Mouse (Mus musculus) olfactory bulb, adult 2 months (tissue): ENCODE results near the gene Pex7. TPM values are rescaled to one million over a fixed set of nuclear protein-coding genes. Genes with fewer than 3 reads are reported as not detected.

Experiments
- H3K27ac ChIP-seq: fragments of 200-500 bp; 2 replicates; pipeline ENCODE4 v1.5.1; 2012; ENCODE audit warnings: low read depth, low read length; ENCODE audit not compliant: insufficient read depth
- H3K4me1 ChIP-seq: fragments of 200-500 bp; 2 replicates; pipeline ENCODE4 v1.6.1; 2012; ENCODE audit warnings: low read length; ENCODE audit not compliant: control insufficient read depth, insufficient read depth
- H3K4me3 ChIP-seq: fragments of 200-500 bp; 2 replicates; pipeline ENCODE4 v1.5.1; 2012; ENCODE audit warnings: mild to moderate bottlenecking, low read depth, low read length, moderate library complexity; ENCODE audit not compliant: insufficient read depth
- CTCF ChIP-seq: fragments of 200-500 bp; IDR thresholded peaks from 2 replicates; pipeline ENCODE4 v1.5.1; 2012; ENCODE audit warnings: low read depth, mild to moderate bottlenecking, low read length, moderate library complexity; ENCODE audit not compliant: insufficient read depth
- POLR2A ChIP-seq: fragments of 200-500 bp; IDR thresholded peaks from 2 replicates; pipeline ENCODE4 v1.6.1; 2012; ENCODE audit warnings: mild to moderate bottlenecking, low read depth, low read length, moderate library complexity; ENCODE audit not compliant: insufficient read depth
- WGBS: fragments of 180-500 bp; shearing (Covaris S2); methylation state at CpG from one replicate; pipeline ENCODE4 v1.1.7; 2018; 5-methylcytosine and 5-hydroxymethylcytosine counted together
- polyA plus RNA-seq: library from polyadenylated mRNA; stranded (reverse); fragments of >200 nt; gene quantifications from 2 replicates; pipeline ENCODE4 v1.2.4, GENCODE M21; 2012; ENCODE audit warnings: low replicate concordance; ENCODE audit not compliant: missing spikeins, insufficient read depth, insufficient read length

Pex7 gene
- polyA plus RNA-seq, 1 experiment, result not detected

- WGBS, result 93% methylated on average over 5 of the region's 5 CpGs
- H3K4me1 ChIP-seq, result no peaks in the 10 kb centered on the region
- no peak for TF ChIP-seq CTCF
- TF ChIP-seq POLR2A, result no peak
- H3K27ac ChIP-seq, result no peak overlapping the region
- H3K4me3 ChIP-seq, result no peak overlapping the region
These were observed 67.7 kb downstream of the Pex7 start for GRCm38 (mm10) chr10:19839836-19840235.

- TF ChIP-seq CTCF (no peak), POLR2A (no peak)
- H3K27ac ChIP-seq, result no peak overlapping the region
- WGBS, result 72% methylated on average over 8 of the region's 8 CpGs
- no peaks in the 10 kb centered on the region for H3K4me1 ChIP-seq
- H3K4me3 ChIP-seq, result no peak overlapping the region
These were observed 71.4 kb downstream of the Pex7 start for GRCm38 (mm10) chr10:19835887-19836710.

DNA sequence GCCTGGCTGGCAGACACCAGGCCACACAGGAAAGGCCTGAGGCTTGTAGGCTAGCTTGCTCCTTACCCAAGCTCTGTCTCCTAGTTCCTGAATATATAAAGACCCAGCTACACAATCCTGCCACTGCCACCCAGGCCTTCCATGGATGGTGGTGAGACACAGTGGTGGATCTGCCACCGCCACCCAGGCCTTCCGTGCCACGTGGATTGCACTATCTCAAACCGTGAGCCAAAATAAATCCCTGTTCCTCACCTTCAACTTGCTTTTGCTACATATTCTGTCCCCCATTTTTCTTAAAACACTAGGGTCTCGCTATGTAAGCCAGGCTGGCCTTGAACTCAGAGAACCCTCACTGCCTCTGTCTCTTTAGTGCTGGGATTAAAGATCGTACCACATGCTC, 73.3 kb downstream of the Pex7 start:
- no peak overlapping the region for H3K4me3 ChIP-seq
- TF ChIP-seq CTCF (no peak), POLR2A (no peak)
- no peaks in the 10 kb centered on the region for H3K4me1 ChIP-seq
- WGBS, result over 99% methylated on average over 6 of the region's 6 CpGs
- no peak overlapping the region for H3K27ac ChIP-seq

GRCm38 (mm10) chr10:19831072-19831849, 76.2 kb downstream of the Pex7 start:
- no peak for TF ChIP-seq POLR2A
- TF ChIP-seq CTCF, result no peak
- Histone ChIP-seq H3K27ac (no peak overlapping the region), H3K4me1 (no peaks in the 10 kb centered on the region), H3K4me3 (no peak overlapping the region)
- WGBS, result 90% methylated on average over 5 of the region's 5 CpGs

DNA sequence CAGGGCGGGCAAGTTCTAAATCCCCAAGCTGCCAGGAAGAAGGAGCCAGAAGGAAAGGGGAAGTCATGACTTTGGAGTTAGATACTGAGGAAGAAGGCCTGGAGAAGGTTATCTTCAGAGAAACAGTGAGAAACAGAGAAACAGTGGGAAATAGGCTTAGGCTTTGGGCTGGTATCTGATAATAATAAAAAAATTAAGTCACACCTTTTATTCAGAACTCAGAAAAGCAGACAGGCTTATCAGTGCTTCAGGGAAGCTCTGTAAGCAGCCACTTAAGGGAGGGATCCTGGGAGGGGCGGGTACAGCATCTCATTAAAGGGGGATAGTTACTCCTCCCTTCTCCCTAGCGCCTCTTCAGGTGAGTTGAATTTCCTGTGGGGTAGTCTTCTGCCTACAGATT, 86.5 kb downstream of the Pex7 start:
- WGBS, result 91% methylated on average over 3 of the region's 3 CpGs
- no peak overlapping the region for H3K27ac ChIP-seq
- TF ChIP-seq POLR2A, result no peak
- TF ChIP-seq CTCF, result no peak
- peaks cover 7% of the 10 kb centered on the region for H3K4me1 ChIP-seq
- no peak overlapping the region for H3K4me3 ChIP-seq

GRCm38 (mm10) chr10:19818723-19819355, 88.7 kb downstream of the Pex7 start:
- Histone ChIP-seq H3K27ac (peak overlapping the region; percentile 41; the same call in 1 of the 2 replicates), H3K4me3 (no peak overlapping the region), H3K4me1 (peaks cover 7% of the 10 kb centered on the region)
- WGBS, result 22% methylated on average over 16 of the region's 16 CpGs
- TF ChIP-seq POLR2A (no peak), CTCF (no peak)

- 83% methylated on average over 8 of the region's 8 CpGs for WGBS
These were observed 92.1 kb downstream of the Pex7 start for GRCm38 (mm10) chr10:19815371-19815770.

DNA sequence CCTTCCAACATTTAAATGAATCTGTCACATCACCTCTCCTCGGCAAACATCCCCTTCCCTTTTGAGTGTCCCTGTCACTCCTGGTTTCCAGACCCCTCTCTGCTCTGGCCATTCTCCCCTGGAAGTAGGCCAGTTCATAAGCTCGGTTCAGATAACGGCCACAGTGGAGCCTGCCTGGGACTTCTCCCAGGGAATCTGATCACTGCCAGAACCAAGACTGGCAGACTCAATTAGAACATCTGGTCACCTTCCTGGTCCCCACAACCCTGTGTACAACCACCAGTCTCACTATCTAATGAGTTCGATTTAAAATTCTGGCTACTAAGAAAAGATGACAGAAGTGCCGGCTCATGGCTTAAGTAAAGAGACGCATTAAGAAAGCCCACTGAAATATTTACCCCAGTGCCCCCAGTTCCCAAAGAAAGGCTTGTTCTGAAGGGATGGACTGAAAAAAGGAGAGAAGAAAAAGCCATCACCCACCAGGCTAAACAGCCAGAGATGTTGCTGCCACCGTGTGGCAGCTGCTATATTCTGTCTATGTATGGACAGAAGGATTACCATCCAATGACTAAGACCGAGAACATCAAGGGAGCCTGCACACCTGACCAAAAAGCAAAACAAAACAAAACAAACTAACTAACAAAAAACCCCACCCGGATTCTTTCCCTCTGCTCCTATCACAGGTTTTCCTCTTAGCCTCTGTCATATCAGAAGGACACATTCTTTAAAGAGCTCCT, 95.9 kb downstream of the Pex7 start:
- TF ChIP-seq POLR2A (no peak), CTCF (no peak)
- no peaks in the 10 kb centered on the region for H3K4me1 ChIP-seq
- H3K27ac ChIP-seq, result no peak overlapping the region
- 45% methylated on average over 9 of the region's 9 CpGs for WGBS
- no peak overlapping the region for H3K4me3 ChIP-seq

More at GRCm38 (mm10) chr10:19815371-19815770, 92.1 kb downstream of the Pex7 start:
- Histone ChIP-seq H3K27ac (no peak overlapping the region), H3K4me1 (peaks cover 7% of the 10 kb centered on the region), H3K4me3 (no peak overlapping the region)
- TF ChIP-seq POLR2A (no peak), CTCF (no peak)
